Mouse (Mus musculus) heart, embryonic 13.5 days (tissue): ENCODE data around the gene Spock2. TPM values are rescaled to one million over a fixed set of nuclear protein-coding genes. Genes with fewer than 3 reads are reported as not detected.
"Not testable (repeated sequence)": the region's sequence is repeated elsewhere in the genome, so short reads cannot be mapped to it uniquely, and the experiment has no call there.

Experiments
- ATAC-seq: fragments of 200-750 bp; cut with Nextera tagmentation; 2 replicates; pipeline ENCODE4 v1.8.0; 2017; ENCODE audit warnings: moderate TSS enrichment; ENCODE audit not compliant: insufficient number of reproducible peaks, low FRiP score, low TSS enrichment; ENCODE audit errors: extremely low read depth
- H3K27ac ChIP-seq: fragments of 300-500 bp; sonication (generic); replicated peaks from 2 replicates; pipeline ENCODE4 v1.5.1; 2015; ENCODE audit warnings: moderate library complexity, mild to moderate bottlenecking, inconsistent platforms
- H3K27me3 ChIP-seq: fragments of 300-500 bp; sonication (generic); replicated peaks from 2 replicates; pipeline ENCODE4 v1.6.1; 2015; ENCODE audit warnings: mild to moderate bottlenecking, inconsistent platforms
- H3K36me3 ChIP-seq: fragments of 300-500 bp; sonication (generic); 2 replicates; pipeline ENCODE4 v1.6.1; 2015; ENCODE audit warnings: mild to moderate bottlenecking, inconsistent platforms
- H3K4me1 ChIP-seq: fragments of 300-500 bp; sonication (generic); 2 replicates; pipeline ENCODE4 v1.6.1; 2015; ENCODE audit warnings: inconsistent platforms
- H3K4me2 ChIP-seq: fragments of 300-500 bp; sonication (generic); 2 replicates; pipeline ENCODE4 v1.6.1; 2015; ENCODE audit warnings: inconsistent platforms, mild to moderate bottlenecking, moderate library complexity
- H3K4me3 ChIP-seq: fragments of 300-500 bp; sonication (generic); 2 replicates; pipeline ENCODE4 v1.5.1; 2015; ENCODE audit warnings: moderate library complexity, mild to moderate bottlenecking, inconsistent platforms
- H3K9ac ChIP-seq: fragments of 300-500 bp; sonication (generic); 2 replicates; pipeline ENCODE4 v1.6.1; 2015; ENCODE audit warnings: inconsistent platforms, mild to moderate bottlenecking, moderate library complexity
- H3K9me3 ChIP-seq: fragments of 300-500 bp; sonication (generic); 2 replicates; pipeline ENCODE4 v1.6.1; 2016; ENCODE audit warnings: inconsistent platforms
- WGBS: fragments of 180-500 bp; shearing (Covaris S2); methylation state at CpG from one replicate; pipeline ENCODE4 v1.1.7; 2015; ENCODE audit warnings: mixed read lengths; 5-methylcytosine and 5-hydroxymethylcytosine counted together
- microRNA-seq: library from miRNA; unstranded; fragments of <30 nt; microRNA quantifications from one replicate; pipeline ENCODE4, GENCODE M21; 2016
- polyA plus RNA-seq: library from polyadenylated mRNA; unstranded; fragments of >200 nt; fragmentation: Nextera tagmentation; extraction: Ambion mirVana; gene quantifications from 2 replicates; pipeline ENCODE4 v1.2.1, GENCODE M21; 2015

The Spock2 gene
- polyA plus RNA-seq, 1 experiment from 2014 or later, result 2.6 TPM

DNA sequence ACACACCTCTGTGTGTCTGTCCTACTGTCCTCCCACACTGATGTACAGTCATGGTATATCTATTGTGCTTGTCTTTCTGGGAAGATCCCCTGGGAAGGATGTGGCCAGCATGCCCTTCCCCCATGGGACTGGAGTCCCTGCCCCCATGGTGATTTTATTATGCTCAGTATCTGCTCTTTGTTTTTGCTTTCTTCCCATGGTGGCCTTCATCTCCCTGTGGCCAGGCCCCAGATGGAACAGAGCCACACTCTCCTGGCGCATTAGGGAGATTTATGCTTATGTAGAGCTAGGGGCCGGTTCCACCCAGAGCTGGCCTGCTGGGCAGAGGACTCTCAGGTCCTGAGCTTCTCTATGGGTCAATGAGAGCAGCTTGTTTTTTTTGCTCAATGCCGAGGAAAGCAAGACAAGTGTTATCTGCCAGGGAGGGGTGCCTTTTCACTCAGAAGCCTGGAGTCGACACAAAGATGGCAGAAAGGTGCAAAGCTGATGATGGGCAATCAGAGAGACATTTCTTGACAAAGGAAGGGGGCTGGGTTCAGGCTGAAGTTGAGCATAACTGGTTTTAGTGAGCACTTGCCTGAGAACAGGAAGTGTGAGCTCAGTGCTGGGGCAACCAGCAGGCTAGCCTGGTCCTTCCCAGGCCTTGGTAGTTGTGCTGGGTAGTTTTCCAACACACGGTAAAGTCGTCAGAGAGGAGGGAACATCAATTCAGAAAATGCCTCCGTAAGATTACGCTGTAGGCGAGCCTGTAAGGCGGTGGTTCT is 64.5 kb downstream of the Spock2 start:
- Histone ChIP-seq H3K9me3 (no peaks in the 10 kb centered on the region), H3K27me3 (peaks cover 11% of the 10 kb centered on the region), H3K4me3 (no peak overlapping the region), H3K9ac (no peak overlapping the region), H3K4me2 (no peak overlapping the region), H3K27ac (no peak overlapping the region), H3K36me3 (no peaks in the 10 kb centered on the region), H3K4me1 (peaks cover 7% of the 10 kb centered on the region; the same call in 1 of the 2 replicates)
- no peak for ATAC-seq
- 65% methylated on average over 10 of the region's 10 CpGs for WGBS

DNA sequence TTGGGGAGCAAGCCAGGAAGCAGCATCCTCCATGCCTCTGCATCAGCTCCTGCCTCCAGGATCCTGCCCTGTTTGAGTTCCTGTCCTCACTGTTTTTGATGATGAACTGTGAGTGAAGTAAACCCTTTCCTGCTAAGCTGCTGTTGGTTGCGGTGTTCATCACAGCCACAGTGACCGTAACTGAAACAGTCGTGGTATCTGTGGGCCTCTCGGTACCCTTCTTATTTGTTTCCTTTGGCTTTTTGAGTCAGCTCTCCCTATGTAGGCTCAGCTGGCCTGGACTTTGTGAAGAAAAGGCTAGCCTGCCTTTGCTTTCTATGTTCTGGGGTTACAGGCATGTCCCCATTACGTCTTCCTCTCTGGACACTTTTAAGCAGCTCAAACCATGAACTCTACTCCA is 65.3 kb downstream of the Spock2 start:
- no peaks in the 10 kb centered on the region for H3K9me3 ChIP-seq
- no peak overlapping the region for H3K27ac ChIP-seq
- no peaks in the 10 kb centered on the region for H3K36me3 ChIP-seq
- no peak for ATAC-seq
- no peak overlapping the region for H3K4me3 ChIP-seq
- no peak overlapping the region for H3K9ac ChIP-seq
- peaks cover 14% of the 10 kb centered on the region for H3K27me3 ChIP-seq
- peaks cover 7% of the 10 kb centered on the region; the same call in 1 of the 2 replicates for H3K4me1 ChIP-seq
- no peak overlapping the region for H3K4me2 ChIP-seq
- WGBS, result 85% methylated on average over 5 of the region's 5 CpGs

DNA sequence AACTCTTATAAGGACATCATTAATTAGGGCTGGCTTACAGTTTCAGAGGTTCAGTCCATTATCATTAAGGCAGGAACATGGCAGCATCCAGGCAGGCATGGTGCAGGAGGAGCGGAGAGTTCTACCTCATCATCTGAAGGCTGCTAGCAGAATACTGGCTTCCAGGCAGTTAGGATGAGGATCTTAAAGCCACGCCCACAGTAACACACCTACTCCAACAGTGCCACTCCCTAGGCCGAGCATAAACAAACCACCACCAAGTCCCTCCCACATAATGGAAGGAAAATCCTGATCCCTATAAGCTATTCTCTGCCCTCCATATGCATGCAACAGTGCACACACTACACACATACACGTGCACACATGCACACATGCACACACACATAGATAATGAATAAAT is 66.3 kb downstream of the Spock2 start:
- WGBS, result 83% methylated on average over 4 of the region's 4 CpGs
- ATAC-seq, result no peak
- H3K27ac ChIP-seq, result no peak overlapping the region
- no peaks in the 10 kb centered on the region for H3K9me3 ChIP-seq
- no peaks in the 10 kb centered on the region for H3K36me3 ChIP-seq
- peaks cover 11% of the 10 kb centered on the region; the same call in 1 of the 2 replicates for H3K27me3 ChIP-seq
- H3K4me3 ChIP-seq, result no peak overlapping the region
- H3K9ac ChIP-seq, result no peak overlapping the region
- no peak overlapping the region for H3K4me2 ChIP-seq
- peaks cover 7% of the 10 kb centered on the region; the same call in 1 of the 2 replicates for H3K4me1 ChIP-seq

DNA sequence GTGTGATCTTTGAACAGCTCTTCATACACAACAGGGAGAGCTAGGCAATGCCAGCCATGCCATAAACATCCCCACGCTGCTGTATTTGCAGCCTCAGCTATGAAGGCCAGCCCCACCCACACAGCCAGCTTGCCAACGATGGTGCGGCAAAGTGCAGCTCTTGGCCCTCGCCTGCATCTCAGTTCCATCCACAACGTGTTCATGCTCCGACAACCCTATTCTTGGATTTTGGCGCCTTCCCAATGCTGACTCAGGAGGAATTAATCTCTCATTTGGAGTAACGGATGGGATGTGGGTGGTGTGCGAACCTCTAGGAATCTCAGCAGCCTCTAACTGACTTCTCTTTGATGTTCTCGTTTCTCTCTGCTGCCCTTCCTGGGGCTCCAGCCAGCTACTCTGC is 67.0 kb downstream of the Spock2 start:
- H3K36me3 ChIP-seq, result no peaks in the 10 kb centered on the region
- H3K9ac ChIP-seq, result no peak overlapping the region
- peaks cover 7% of the 10 kb centered on the region; the same call in 1 of the 2 replicates for H3K4me1 ChIP-seq
- H3K27ac ChIP-seq, result no peak overlapping the region
- no peak overlapping the region for H3K4me3 ChIP-seq
- no peak overlapping the region for H3K4me2 ChIP-seq
- no peaks in the 10 kb centered on the region for H3K9me3 ChIP-seq
- WGBS, result 49% methylated on average over 10 of the region's 10 CpGs
- peaks cover 11% of the 10 kb centered on the region; the same call in 1 of the 2 replicates for H3K27me3 ChIP-seq
- no peak for ATAC-seq

DNA sequence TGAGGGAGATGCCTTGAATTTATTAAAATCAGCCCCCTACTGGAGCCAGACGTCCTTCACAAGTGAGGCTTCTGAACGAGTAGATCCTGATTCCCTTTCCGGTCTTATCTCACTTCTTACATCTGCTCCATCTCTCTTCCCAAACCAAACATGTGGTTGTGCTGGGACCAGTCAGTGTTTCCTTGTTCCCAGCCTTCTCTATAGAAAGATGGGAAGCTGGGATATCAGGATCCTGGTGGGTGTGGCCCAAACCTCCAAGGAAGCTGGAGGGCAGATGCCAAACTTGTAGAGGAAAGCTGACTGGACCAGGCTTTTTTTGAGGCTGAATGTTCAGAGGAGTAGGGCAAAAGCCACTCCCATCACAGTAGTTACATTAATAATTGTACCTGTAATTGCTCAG is 68.5 kb downstream of the Spock2 start:
- Histone ChIP-seq H3K4me2 (no peak overlapping the region), H3K9ac (no peak overlapping the region), H3K27ac (no peak overlapping the region), H3K36me3 (no peaks in the 10 kb centered on the region), H3K4me1 (peaks cover 7% of the 10 kb centered on the region; the same call in 1 of the 2 replicates), H3K9me3 (no peaks in the 10 kb centered on the region), H3K27me3 (peaks cover 11% of the 10 kb centered on the region; the same call in 1 of the 2 replicates), H3K4me3 (no peak overlapping the region)
- 45% methylated on average over 3 of the region's 3 CpGs for WGBS
- no peak for ATAC-seq

DNA sequence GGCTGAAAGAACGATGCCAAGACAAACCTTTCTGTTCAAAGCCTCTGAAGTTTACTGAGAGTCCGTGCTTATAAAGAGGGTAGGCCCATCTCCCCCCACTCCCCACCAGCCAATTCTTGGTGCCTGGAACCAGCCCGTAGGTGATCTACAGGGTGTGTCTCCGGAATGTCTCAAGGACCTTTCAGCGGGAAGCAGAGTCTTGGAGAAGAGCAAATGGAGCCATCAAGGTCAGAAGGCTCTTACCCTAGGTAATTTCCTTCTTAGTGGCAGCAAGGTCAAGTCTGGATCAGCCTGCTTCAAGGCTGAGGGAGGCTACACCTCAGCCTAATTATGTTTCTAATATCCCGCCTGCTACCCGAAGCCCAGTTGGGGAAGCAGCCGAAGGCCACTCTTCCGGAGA is 69.3 kb downstream of the Spock2 start:
- not testable (repeated sequence) for H3K4me2 ChIP-seq, H3K9me3 ChIP-seq, H3K4me3 ChIP-seq, H3K4me1 ChIP-seq, ATAC-seq, H3K36me3 ChIP-seq, H3K9ac ChIP-seq, H3K27ac ChIP-seq
- 84% methylated on average over 9 of the region's 9 CpGs for WGBS
- H3K27me3 ChIP-seq, result peaks cover 11% of the 10 kb centered on the region; the same call in 1 of the 2 replicates

Small RNA genes lying within 50 kb of the gene (microRNA-seq; reads per million reads assigned to microRNA genes)
- not detected for gene Mir6906

Other genes starting within 250 kb of the Spock2 start
- 22.9 and 23.7 TPM in 2 replicates for gene Dnajb12, start 226.7 kb upstream of the Spock2 start, polyA plus RNA-seq
- gene Ddit4, start 154.4 kb upstream of the Spock2 start, polyA plus RNA-seq, result 19.7 and 24.5 TPM in 2 replicates
- 33.8 and 37.9 TPM in 2 replicates for gene Ascc1, start 103.4 kb upstream of the Spock2 start, polyA plus RNA-seq
- 84.7 and 93.3 TPM in 2 replicates for gene Anapc16, start 103.1 kb upstream of the Spock2 start, polyA plus RNA-seq
- 0.43 and 0.60 TPM in 2 replicates for gene Chst3, start 113.0 kb downstream of the Spock2 start, polyA plus RNA-seq
- gene Psap, start 171.4 kb downstream of the Spock2 start, polyA plus RNA-seq, result 95.7 and 102 TPM in 2 replicates
- gene Vsir, start 240.6 kb downstream of the Spock2 start, polyA plus RNA-seq, result 2.4 and 3.2 TPM in 2 replicates